Mouse (Mus musculus) left cerebral cortex, postnatal 36 days (tissue): Measurements from ENCODE around the gene Fau. TPM values are rescaled to one million over a fixed set of nuclear protein-coding genes. Genes with fewer than 3 reads are reported as not detected.
"Not testable (repeated sequence)": the region's sequence is repeated elsewhere in the genome, so short reads cannot be mapped to it uniquely, and the experiment has no call there.

Source experiments
- DNase-seq, 2 experiments: peaks; one replicate each; pipeline ENCODE4 v3.0.0; 2021 to 2022; ENCODE audit warnings: low spot score in 2 of 2, mixed read lengths in 1 of 2
- intact Hi-C: fragments of 180-260 bp; cut with DNase I; formaldehyde crosslinking; loops from one replicate; pipeline ENCODE4 v1.15.1; 2025
- total RNA-seq, 2 experiments: library from RNA; stranded (reverse); gene quantifications; 2 replicates each; pipeline ENCODE4 v1.2.3; 2021

Gene Fau
- total RNA-seq, 2 experiments from 2014 or later, result 637 to 694 TPM

- intact Hi-C loops, result loop anchor here (2.0 kb wide), 1 partner anchor 79 kb away; the partner anchor contains the start of gene Pola2
Observed at GRCm38 (mm10) chr19:6044102-6044501, 13.5 kb upstream of the Fau start.

GRCm38 (mm10) chr19:6045366-6046293, 12.0 kb upstream of the Fau start:
- intact Hi-C loops, result loop anchor here (1.0 to 2.0 kb wide), 2 partner anchors 39 to 81 kb away; partner anchors contain the start of genes Cdca5, Pola2 and Zfpl1
- DNase-seq, result no peak

More at GRCm38 (mm10) chr19:6044102-6044501, 13.5 kb upstream of the Fau start:
- not testable (repeated sequence) for DNase-seq

- peak; percentile 92 for DNase-seq
- intact Hi-C loops, result loop anchor here (1.0 kb wide), 1 partner anchor 38 kb away; the partner anchor contains the start of genes Cdca5 and Zfpl1
Observed at GRCm38 (mm10) chr19:6046294-6047153, 11.1 kb upstream of the Fau start, which contains the start of gene Syvn1. Gene Syvn1, plus strand, starts transcription at chr19:6046576.

- intact Hi-C loops, result no loop called here
Observed at GRCm38 (mm10) chr19:6047154-6047898, 10.3 kb upstream of the Fau start.

GRCm38 (mm10) chr19:6047899-6048166, 9.8 kb upstream of the Fau start:
- no peak for DNase-seq
- intact Hi-C loops, result no loop called here

More at GRCm38 (mm10) chr19:6047154-6047898, 10.3 kb upstream of the Fau start:
- DNase-seq, result no peak

- no peak for DNase-seq
- intact Hi-C loops, result no loop called here
Observed at GRCm38 (mm10) chr19:6048681-6049410, 8.8 kb upstream of the Fau start.

GRCm38 (mm10) chr19:6052516-6052915, 5.1 kb upstream of the Fau start:
- intact Hi-C loops, result loop anchor here (5.0 kb wide), 1 partner anchor 335 kb away; no protein-coding TSS in a partner anchor
- no peak for DNase-seq

- intact Hi-C loops, result loop anchor here (5.0 kb wide), 1 partner anchor 337 kb away; no protein-coding TSS in a partner anchor
- DNase-seq, result no peak
Observed at GRCm38 (mm10) chr19:6054296-6054695, 3.3 kb upstream of the Fau start.

GRCm38 (mm10) chr19:6056696-6057095, 948 bp upstream of the Fau start:
- intact Hi-C loops, result loop anchor here (2.0 kb wide), 1 partner anchor 28 kb away; the partner anchor contains the start of genes Cdca5 and Zfpl1
- DNase-seq, result no peak

GRCm38 (mm10) chr19:6058513-6058912, 869 bp downstream of the Fau start:
- no peak for DNase-seq
- intact Hi-C loops, result no loop called here

GRCm38 (mm10) chr19:6058966-6059365, 1.3 kb downstream of the Fau start:
- DNase-seq, result no peak
- intact Hi-C loops, result no loop called here

- DNase-seq, result peak; percentile 93 to 94
- intact Hi-C loops, result no loop called here
Observed at GRCm38 (mm10) chr19:6061021-6061533, 3.4 kb downstream of the Fau start, which contains the start of gene Znhit2. Gene Znhit2, plus strand, starts transcription at chr19:6061192.

GRCm38 (mm10) chr19:6061641-6062302, 4.1 kb downstream of the Fau start:
- intact Hi-C loops, result no loop called here
- DNase-seq, result peak; percentile 57 to 65

GRCm38 (mm10) chr19:6062418-6062817, 4.8 kb downstream of the Fau start:
- DNase-seq, result no peak
- intact Hi-C loops, result no loop called here

- DNase-seq, result no peak
- intact Hi-C loops, result no loop called here
Observed at GRCm38 (mm10) chr19:6063081-6063480, 5.4 kb downstream of the Fau start.

- no peak for DNase-seq
- intact Hi-C loops, result loop anchor here (5.0 kb wide), 1 partner anchor 271 kb away; no protein-coding TSS in a partner anchor
Observed at GRCm38 (mm10) chr19:6066571-6066970, 8.9 kb downstream of the Fau start.

GRCm38 (mm10) chr19:6067011-6067723, 9.5 kb downstream of the Fau start:
- intact Hi-C loops, result loop anchor here (5.0 kb wide), 1 partner anchor 270 kb away; no protein-coding TSS in a partner anchor
- peak; percentile 79 to 82 for DNase-seq
